Mouse (Mus musculus): ENCODE measurements around the gene Aven. TPM values are rescaled to one million over a fixed set of nuclear protein-coding genes. Genes with fewer than 3 reads are reported as not detected.

Gene Aven
- total and polyA plus RNA-seq, 2 experiments from 2014 or later: 2.6 to 5.2 TPM

GRCm38 (mm10) chr2:112481564-112481963 is 11.2 kb upstream of the Aven start:
- no peak overlapping the region for H3K9ac ChIP-seq (replicated peaks; ENCODE audit: low read depth, low read length)
- no peak overlapping the region for H3K4me3 ChIP-seq (ENCODE audit: low read depth, low read length)
- ATAC-seq (ENCODE audit: insufficient read depth, low read depth): no peak
- TF ChIP-seq CTCF (IDR thresholded peaks at IDR 0.05; ENCODE audit: low read depth): peak; percentile 78
- no peak for TF ChIP-seq EP300 (IDR thresholded peaks at IDR 0.05; ENCODE audit: low read depth)
- DNase-seq (ENCODE audit: low spot score): peak; percentile 57
- H3K9me3 ChIP-seq (replicated peaks; ENCODE audit: control insufficient read depth, low read length): no peaks in the 10 kb centered on the region
- no peaks in the 10 kb centered on the region for H3K36me3 ChIP-seq (replicated peaks; ENCODE audit: control insufficient read depth, insufficient read depth, low read length)
- 2% methylated on average over 2 of the region's 2 CpGs for WGBS
- no peak overlapping the region for H3K4me2 ChIP-seq (ENCODE audit: low read depth, low read length)
- H3K27ac ChIP-seq (ENCODE audit: low read depth): no peak overlapping the region
- no peaks in the 10 kb centered on the region for H3K4me1 ChIP-seq (ENCODE audit: control insufficient read depth, insufficient read depth)
- H3K27me3 ChIP-seq (ENCODE audit: control insufficient read depth, insufficient read depth, low read length): no peaks in the 10 kb centered on the region

- Histone ChIP-seq H3K9me3 (replicated peaks; ENCODE audit: control insufficient read depth, low read length) (no peaks in the 10 kb centered on the region), H3K4me1 (ENCODE audit: control insufficient read depth, insufficient read depth) (no peaks in the 10 kb centered on the region), H3K9ac (replicated peaks; ENCODE audit: low read depth, low read length) (no peak overlapping the region), H3K27me3 (ENCODE audit: control insufficient read depth, insufficient read depth, low read length) (no peaks in the 10 kb centered on the region), H3K36me3 (replicated peaks; ENCODE audit: control insufficient read depth, insufficient read depth, low read length) (no peaks in the 10 kb centered on the region), H3K27ac (ENCODE audit: low read depth) (no peak overlapping the region), H3K4me2 (ENCODE audit: low read depth, low read length) (no peak overlapping the region), H3K4me3 (ENCODE audit: low read depth, low read length) (no peak overlapping the region)
- TF ChIP-seq CTCF (IDR thresholded peaks at IDR 0.05; ENCODE audit: low read depth) (no peak), EP300 (IDR thresholded peaks at IDR 0.05; ENCODE audit: low read depth) (no peak)
- ATAC-seq (ENCODE audit: insufficient read depth, low read depth) (no peak), DNase-seq (ENCODE audit: low spot score) (no peak)
- 59% methylated on average over 5 of the region's 5 CpGs for WGBS
Measured at GRCm38 (mm10) chr2:112482533-112483333, 10.0 kb upstream of the Aven start.

- H3K4me1 ChIP-seq (ENCODE audit: control insufficient read depth, insufficient read depth): no peaks in the 10 kb centered on the region
Measured at GRCm38 (mm10) chr2:112483334-112483651, 9.5 kb upstream of the Aven start.

GRCm38 (mm10) chr2:112484886-112485285 is 7.9 kb upstream of the Aven start:
- TF ChIP-seq CTCF (IDR thresholded peaks at IDR 0.05; ENCODE audit: low read depth) (no peak), EP300 (IDR thresholded peaks at IDR 0.05; ENCODE audit: low read depth) (no peak)
- H3K4me3 ChIP-seq (ENCODE audit: low read depth, low read length): no peak overlapping the region
- H3K36me3 ChIP-seq (replicated peaks; ENCODE audit: control insufficient read depth, insufficient read depth, low read length): no peaks in the 10 kb centered on the region
- H3K9ac ChIP-seq (replicated peaks; ENCODE audit: low read depth, low read length): no peak overlapping the region
- no peaks in the 10 kb centered on the region for H3K9me3 ChIP-seq (replicated peaks; ENCODE audit: control insufficient read depth, low read length)
- H3K27me3 ChIP-seq (ENCODE audit: control insufficient read depth, insufficient read depth, low read length): no peaks in the 10 kb centered on the region
- H3K4me2 ChIP-seq (ENCODE audit: low read depth, low read length): no peak overlapping the region
- no peak overlapping the region for H3K27ac ChIP-seq (ENCODE audit: low read depth)
- WGBS: 40% methylated on average over 2 of the region's 2 CpGs
- H3K4me1 ChIP-seq (ENCODE audit: control insufficient read depth, insufficient read depth): no peaks in the 10 kb centered on the region
- ATAC-seq (ENCODE audit: insufficient read depth, low read depth): peak; percentile 72
- no peak for DNase-seq (ENCODE audit: low spot score)

More at GRCm38 (mm10) chr2:112483334-112483651, 9.5 kb upstream of the Aven start:
- no peaks in the 10 kb centered on the region for H3K9me3 ChIP-seq (replicated peaks; ENCODE audit: control insufficient read depth, low read length)
- DNase-seq (ENCODE audit: low spot score) (no peak), ATAC-seq (ENCODE audit: insufficient read depth, low read depth) (no peak)
- TF ChIP-seq CTCF (IDR thresholded peaks at IDR 0.05; ENCODE audit: low read depth): no peak
- no peak for TF ChIP-seq EP300 (IDR thresholded peaks at IDR 0.05; ENCODE audit: low read depth)
- no peak overlapping the region for H3K9ac ChIP-seq (replicated peaks; ENCODE audit: low read depth, low read length)
- H3K4me2 ChIP-seq (ENCODE audit: low read depth, low read length): no peak overlapping the region
- no peak overlapping the region for H3K4me3 ChIP-seq (ENCODE audit: low read depth, low read length)
- H3K27me3 ChIP-seq (ENCODE audit: control insufficient read depth, insufficient read depth, low read length): no peaks in the 10 kb centered on the region
- no peaks in the 10 kb centered on the region for H3K36me3 ChIP-seq (replicated peaks; ENCODE audit: control insufficient read depth, insufficient read depth, low read length)
- H3K27ac ChIP-seq (ENCODE audit: low read depth): no peak overlapping the region
- 51% methylated on average over 2 of the region's 2 CpGs for WGBS

- ATAC-seq (ENCODE audit: insufficient read depth, low read depth): no peak
Measured at GRCm38 (mm10) chr2:112490483-112491196, 2.1 kb upstream of the Aven start.

More at GRCm38 (mm10) chr2:112490483-112491196, 2.1 kb upstream of the Aven start:
- no peak for TF ChIP-seq EP300 (IDR thresholded peaks at IDR 0.05; ENCODE audit: low read depth)
- no peak for TF ChIP-seq CTCF (IDR thresholded peaks at IDR 0.05; ENCODE audit: low read depth)
- Histone ChIP-seq H3K4me2 (ENCODE audit: low read depth, low read length) (no peak overlapping the region), H3K36me3 (replicated peaks; ENCODE audit: control insufficient read depth, insufficient read depth, low read length) (no peaks in the 10 kb centered on the region), H3K27ac (ENCODE audit: low read depth) (no peak overlapping the region), H3K4me3 (ENCODE audit: low read depth, low read length) (no peak overlapping the region), H3K9ac (replicated peaks; ENCODE audit: low read depth, low read length) (no peak overlapping the region), H3K27me3 (ENCODE audit: control insufficient read depth, insufficient read depth, low read length) (no peaks in the 10 kb centered on the region), H3K4me1 (ENCODE audit: control insufficient read depth, insufficient read depth) (peaks cover 17% of the 10 kb centered on the region; the same call in 1 of the 2 replicates), H3K9me3 (replicated peaks; ENCODE audit: control insufficient read depth, low read length) (no peaks in the 10 kb centered on the region)
- 78% methylated on average over 11 of the region's 11 CpGs for WGBS
- no peak for DNase-seq (ENCODE audit: low spot score)

Measured in heart, postnatal 0 days (tissue).